Mouse (Mus musculus) liver, adult 2 months (tissue): ENCODE data around the gene Mfsd12.

Source experiments
- CTCF ChIP-seq: fragments of 200-500 bp; IDR thresholded peaks from 2 replicates; pipeline ENCODE4 v1.5.1; 2011; ENCODE audit warnings: low read depth, low read length, control low read depth
- POLR2A ChIP-seq: fragments of 200-500 bp; IDR thresholded peaks from 2 replicates; pipeline ENCODE4 v1.6.1; 2011; ENCODE audit warnings: low read length, control low read depth; ENCODE audit not compliant: insufficient read depth; ENCODE audit errors: extremely low read depth

- TF ChIP-seq CTCF (no peak), POLR2A (no peak)
Observed at GRCm38 (mm10) chr10:81410350-81410749, 53.1 kb downstream of the Mfsd12 start.
